Mouse (Mus musculus) erythroblast, embryonic 14.5 days (primary cell): ENCODE measurements around the gene Rbks. TPM values are rescaled to one million over a fixed set of nuclear protein-coding genes. Genes with fewer than 3 reads are reported as not detected.

Source experiments
- H3K27me3 ChIP-seq: 2 replicates; pipeline ENCODE4 v1.6.1; 2012; ENCODE audit warnings: inconsistent platforms; ENCODE audit not compliant: control insufficient read depth
- H3K36me3 ChIP-seq: 2 replicates; pipeline ENCODE4 v1.6.1; 2012; ENCODE audit warnings: mild to moderate bottlenecking, inconsistent platforms; ENCODE audit not compliant: control insufficient read depth
- H3K4me1 ChIP-seq: 2 replicates; pipeline ENCODE4 v1.6.1; 2012; ENCODE audit warnings: inconsistent platforms; ENCODE audit not compliant: control insufficient read depth
- H3K4me3 ChIP-seq: replicated peaks from 2 replicates; pipeline ENCODE3; 2012; ENCODE audit warnings: moderate library complexity, mild to moderate bottlenecking, inconsistent platforms
- H3K9me3 ChIP-seq: 2 replicates; pipeline ENCODE4 v1.6.1; 2012; ENCODE audit warnings: low read length, inconsistent platforms, mixed read lengths; ENCODE audit not compliant: control insufficient read depth
- GATA1 ChIP-seq: IDR thresholded peaks from 2 replicates; pipeline ENCODE4 v1.6.1; 2012; ENCODE audit warnings: low read length, inconsistent platforms, mixed read lengths
- TAL1 ChIP-seq: IDR thresholded peaks from 3 replicates; pipeline ENCODE4 v1.6.1; 2012; ENCODE audit warnings: low read length, inconsistent platforms, mixed read lengths
- polyA plus RNA-seq: library from polyadenylated mRNA; stranded (reverse); fragments of >175 nt; gene quantifications from 2 replicates; pipeline ENCODE4 v1.2.3, GENCODE M21; 2012

Gene Rbks
- polyA plus RNA-seq, 1 experiment: 2.2 TPM

- H3K36me3 ChIP-seq: peaks cover 7% of the 10 kb centered on the region
- no peaks in the 10 kb centered on the region for H3K27me3 ChIP-seq
- TF ChIP-seq GATA1: peak; percentile 74
- TF ChIP-seq TAL1: peak; percentile 63
- peak overlapping the region; percentile 56 for H3K4me3 ChIP-seq
- H3K4me1 ChIP-seq: peaks cover 61% of the 10 kb centered on the region
- H3K9me3 ChIP-seq: no peaks in the 10 kb centered on the region
Observed at GRCm38 (mm10) chr5:31686040-31686439, 11.4 kb downstream of the Rbks start.

GRCm38 (mm10) chr5:31682305-31682704, 15.1 kb downstream of the Rbks start:
- Histone ChIP-seq H3K36me3 (peaks cover 12% of the 10 kb centered on the region), H3K4me1 (peaks cover 44% of the 10 kb centered on the region), H3K27me3 (no peaks in the 10 kb centered on the region), H3K4me3 (no peak overlapping the region), H3K9me3 (no peaks in the 10 kb centered on the region)
- TF ChIP-seq TAL1 (no peak), GATA1 (no peak)

- Histone ChIP-seq H3K4me3 (no peak overlapping the region), H3K9me3 (no peaks in the 10 kb centered on the region), H3K4me1 (peaks cover 24% of the 10 kb centered on the region), H3K27me3 (no peaks in the 10 kb centered on the region), H3K36me3 (peaks cover 12% of the 10 kb centered on the region)
- TF ChIP-seq GATA1 (no peak), TAL1 (no peak)
Observed at GRCm38 (mm10) chr5:31680183-31680582, 17.2 kb downstream of the Rbks start.

- TF ChIP-seq GATA1 (no peak), TAL1 (no peak)
- Histone ChIP-seq H3K4me3 (no peak overlapping the region), H3K9me3 (no peaks in the 10 kb centered on the region), H3K4me1 (peaks cover 7% of the 10 kb centered on the region; the same call in 1 of the 2 replicates), H3K36me3 (peaks cover 14% of the 10 kb centered on the region), H3K27me3 (no peaks in the 10 kb centered on the region)
Observed at GRCm38 (mm10) chr5:31678000-31678399, 19.4 kb downstream of the Rbks start.

- Histone ChIP-seq H3K4me3 (no peak overlapping the region), H3K27me3 (no peaks in the 10 kb centered on the region), H3K36me3 (peaks cover 17% of the 10 kb centered on the region), H3K4me1 (peaks cover 3% of the 10 kb centered on the region; the same call in 1 of the 2 replicates), H3K9me3 (no peaks in the 10 kb centered on the region)
- TF ChIP-seq GATA1 (no peak), TAL1 (no peak)
Observed at GRCm38 (mm10) chr5:31673431-31673830, 24.0 kb downstream of the Rbks start.

GRCm38 (mm10) chr5:31671137-31671536, 26.3 kb downstream of the Rbks start:
- no peaks in the 10 kb centered on the region; the same call in 1 of the 2 replicates for H3K4me1 ChIP-seq
- H3K36me3 ChIP-seq: peaks cover 25% of the 10 kb centered on the region
- H3K9me3 ChIP-seq: no peaks in the 10 kb centered on the region
- no peak overlapping the region for H3K4me3 ChIP-seq
- TF ChIP-seq GATA1 (no peak), TAL1 (no peak)
- no peaks in the 10 kb centered on the region for H3K27me3 ChIP-seq

GRCm38 (mm10) chr5:31669984-31670383, 27.4 kb downstream of the Rbks start:
- H3K27me3 ChIP-seq: no peaks in the 10 kb centered on the region
- H3K4me3 ChIP-seq: no peak overlapping the region
- H3K4me1 ChIP-seq: no peaks in the 10 kb centered on the region; the same call in 1 of the 2 replicates
- H3K36me3 ChIP-seq: peaks cover 30% of the 10 kb centered on the region
- no peaks in the 10 kb centered on the region for H3K9me3 ChIP-seq
- no peak for TF ChIP-seq GATA1
- TF ChIP-seq TAL1: no peak

GRCm38 (mm10) chr5:31668325-31668968, 29.0 kb downstream of the Rbks start:
- Histone ChIP-seq H3K36me3 (peaks cover 37% of the 10 kb centered on the region), H3K4me1 (no peaks in the 10 kb centered on the region; the same call in 1 of the 2 replicates), H3K27me3 (no peaks in the 10 kb centered on the region), H3K4me3 (no peak overlapping the region), H3K9me3 (no peaks in the 10 kb centered on the region)
- TF ChIP-seq TAL1 (no peak), GATA1 (no peak)

GRCm38 (mm10) chr5:31666176-31666575, 31.3 kb downstream of the Rbks start:
- Histone ChIP-seq H3K36me3 (peaks cover 38% of the 10 kb centered on the region), H3K4me1 (peaks cover 5% of the 10 kb centered on the region), H3K27me3 (no peaks in the 10 kb centered on the region), H3K4me3 (no peak overlapping the region), H3K9me3 (no peaks in the 10 kb centered on the region)
- TF ChIP-seq TAL1 (no peak), GATA1 (no peak)
